Mouse (Mus musculus) midbrain, postnatal 0 days (tissue): ENCODE data around the gene Upp2. TPM values are rescaled to one million over a fixed set of nuclear protein-coding genes. Genes with fewer than 3 reads are reported as not detected.

ENCODE experiments used
- ATAC-seq: fragments of 200-750 bp; cut with Nextera tagmentation; 2 replicates; pipeline ENCODE4 v1.8.0; 2017; ENCODE audit warnings: moderate number of reproducible peaks, mild to moderate bottlenecking, moderate TSS enrichment, moderate library complexity; ENCODE audit not compliant: low FRiP score
- DNase-seq: peaks from one replicate; pipeline ENCODE4 v3.0.0-alpha.2; 2015; ENCODE audit warnings: low spot score
- H3K27ac ChIP-seq: fragments of 300-500 bp; sonication (generic); 2 replicates; pipeline ENCODE4 v1.5.1; 2014; ENCODE audit warnings: low read depth, mild to moderate bottlenecking, low read length, mixed read lengths
- H3K27me3 ChIP-seq: fragments of 300-500 bp; sonication (generic); 2 replicates; pipeline ENCODE4 v1.6.1; 2014; ENCODE audit warnings: low read length, control low read depth, mixed read lengths; ENCODE audit not compliant: insufficient read depth
- H3K36me3 ChIP-seq: fragments of 300-500 bp; sonication (generic); 2 replicates; pipeline ENCODE4 v1.6.1; 2014; ENCODE audit warnings: low read length, control low read depth, mixed read lengths; ENCODE audit not compliant: insufficient read depth
- H3K4me1 ChIP-seq: fragments of 300-500 bp; sonication (generic); 2 replicates; pipeline ENCODE4 v1.6.1; 2014; ENCODE audit warnings: mild to moderate bottlenecking, control low read depth, antibody characterized with exemption, low read length, mixed read lengths; ENCODE audit not compliant: insufficient read depth
- H3K4me2 ChIP-seq: fragments of 300-500 bp; sonication (generic); 2 replicates; pipeline ENCODE4 v1.6.1; 2014; ENCODE audit warnings: low read depth, mild to moderate bottlenecking, low read length, mixed read lengths; ENCODE audit not compliant: poor library complexity, severe bottlenecking
- H3K4me3 ChIP-seq: fragments of 300-500 bp; sonication (generic); 2 replicates; pipeline ENCODE4 v1.5.1; 2014; ENCODE audit warnings: low read depth, mild to moderate bottlenecking, low read length, moderate library complexity
- H3K9ac ChIP-seq: fragments of 300-500 bp; sonication (generic); replicated peaks from 2 replicates; pipeline ENCODE4 v1.6.1; 2014; ENCODE audit warnings: mild to moderate bottlenecking, low read length, moderate library complexity, mixed read lengths; ENCODE audit not compliant: poor library complexity, severe bottlenecking
- H3K9me3 ChIP-seq: fragments of 300-500 bp; sonication (generic); 2 replicates; pipeline ENCODE4 v1.6.1; 2016; ENCODE audit warnings: low read length, control low read depth
- CTCF ChIP-seq: IDR thresholded peaks from 2 replicates; pipeline ENCODE4 v1.5.1; 2016; ENCODE audit warnings: antibody characterized with exemption, mild to moderate bottlenecking
- WGBS: fragments of 180-500 bp; shearing (Covaris S2); extraction: QIAGEN DNeasy Blood & Tissue Kit; methylation state at CpG from one replicate; pipeline ENCODE4 v1.1.7; 2014; 5-methylcytosine and 5-hydroxymethylcytosine counted together
- polyA plus RNA-seq: library from polyadenylated mRNA; unstranded; fragments of >200 nt; fragmentation: Nextera tagmentation; extraction: Ambion mirVana; gene quantifications from 2 replicates; pipeline ENCODE4 v1.2.1, GENCODE M21; 2015
- total RNA-seq: library from RNA; depleted of rRNA; stranded (reverse); fragments of >200 nt; gene quantifications from 2 replicates; pipeline ENCODE4 v1.2.3, GENCODE M21; 2014

Upp2 gene
- total and polyA plus RNA-seq, 2 experiments from 2014 or later, result 11.6 TPM

DNA sequence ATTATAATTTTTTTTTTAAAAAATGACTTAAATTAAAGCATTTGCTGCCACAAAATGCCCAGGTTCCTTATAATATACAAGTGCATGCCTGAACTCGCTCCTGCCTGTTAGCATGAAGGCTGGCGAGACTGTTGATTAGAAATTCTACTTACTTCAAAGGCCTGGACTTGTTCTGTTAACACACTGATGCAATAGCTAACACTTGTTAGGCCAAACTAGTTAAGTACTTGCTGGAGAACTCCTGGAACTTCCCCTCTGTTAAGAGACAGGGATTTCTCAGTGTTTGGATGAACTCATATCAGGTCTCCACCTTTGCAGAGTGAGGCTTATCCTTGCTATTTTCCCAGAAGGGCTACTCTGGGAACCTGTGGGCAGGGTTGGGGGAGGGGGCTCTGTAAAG is 105.4 kb downstream of the Upp2 start:
- ATAC-seq, result no peak
- WGBS, result 65% methylated on average over 2 of the region's 2 CpGs
- no peak overlapping the region for H3K27ac ChIP-seq
- no peak for TF ChIP-seq CTCF
- H3K4me1 ChIP-seq, result no peaks in the 10 kb centered on the region
- no peak overlapping the region for H3K4me3 ChIP-seq
- H3K9ac ChIP-seq, result no peak overlapping the region
- H3K9me3 ChIP-seq, result no peaks in the 10 kb centered on the region
- H3K27me3 ChIP-seq, result no peaks in the 10 kb centered on the region
- no peak overlapping the region for H3K4me2 ChIP-seq
- no peaks in the 10 kb centered on the region for H3K36me3 ChIP-seq
- DNase-seq, result no peak

DNA sequence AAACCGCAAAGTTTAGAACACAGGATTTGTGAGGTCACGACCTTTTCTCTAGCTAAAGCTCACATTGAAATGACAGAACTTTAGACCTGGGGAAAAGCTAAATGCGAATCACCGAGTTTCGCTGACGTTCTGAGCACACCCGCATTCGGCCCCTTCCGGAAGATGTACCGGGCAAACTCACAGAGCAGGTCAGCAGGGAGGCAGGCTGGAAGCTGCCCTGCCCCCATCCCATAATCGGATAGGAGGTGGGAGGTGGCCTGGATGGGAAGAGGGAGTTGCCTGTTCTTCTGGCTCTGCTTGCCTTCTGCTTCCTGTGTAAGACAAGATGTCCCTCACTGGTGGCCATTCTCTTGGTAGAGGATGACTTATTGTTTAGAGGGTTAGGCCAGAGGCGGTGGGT is 112.9 kb downstream of the Upp2 start:
- no peak for TF ChIP-seq CTCF
- no peak overlapping the region for H3K4me2 ChIP-seq
- no peaks in the 10 kb centered on the region for H3K9me3 ChIP-seq
- H3K9ac ChIP-seq, result no peak overlapping the region
- DNase-seq (no peak), ATAC-seq (0 out of 2 replicates have a peak, but pooled peaks have one; percentile 34)
- H3K4me3 ChIP-seq, result no peak overlapping the region
- H3K27me3 ChIP-seq, result no peaks in the 10 kb centered on the region
- H3K4me1 ChIP-seq, result no peaks in the 10 kb centered on the region
- 89% methylated on average over 12 of the region's 12 CpGs for WGBS
- H3K27ac ChIP-seq, result no peak overlapping the region
- no peaks in the 10 kb centered on the region for H3K36me3 ChIP-seq

DNA sequence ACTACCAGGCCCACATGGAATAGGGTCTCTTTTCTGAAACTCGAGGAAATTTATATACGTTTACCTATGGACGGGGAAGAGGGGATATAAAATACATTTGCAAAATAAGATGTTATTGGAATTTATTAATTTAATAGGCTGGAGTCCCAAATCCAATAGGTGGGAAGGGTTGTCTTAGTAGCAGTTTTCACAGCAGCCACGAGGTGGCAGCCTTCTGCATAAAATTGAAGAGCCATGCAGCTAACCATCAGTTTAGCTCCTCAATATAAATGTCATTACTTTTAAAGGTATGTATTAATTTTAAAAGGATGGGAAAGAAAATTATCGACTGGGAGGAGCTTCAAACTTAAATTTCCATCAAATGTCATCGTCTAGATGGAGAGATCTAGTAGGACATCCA is 113.7 kb downstream of the Upp2 start:
- H3K9ac ChIP-seq, result no peak overlapping the region
- 36% methylated on average over 6 of the region's 6 CpGs for WGBS
- H3K4me2 ChIP-seq, result no peak overlapping the region
- H3K27me3 ChIP-seq, result no peaks in the 10 kb centered on the region
- DNase-seq (peak; percentile 81), ATAC-seq (no peak)
- no peak overlapping the region for H3K27ac ChIP-seq
- TF ChIP-seq CTCF, result peak; percentile 86
- H3K4me3 ChIP-seq, result no peak overlapping the region
- no peaks in the 10 kb centered on the region for H3K9me3 ChIP-seq
- no peaks in the 10 kb centered on the region for H3K4me1 ChIP-seq
- no peaks in the 10 kb centered on the region for H3K36me3 ChIP-seq

DNA sequence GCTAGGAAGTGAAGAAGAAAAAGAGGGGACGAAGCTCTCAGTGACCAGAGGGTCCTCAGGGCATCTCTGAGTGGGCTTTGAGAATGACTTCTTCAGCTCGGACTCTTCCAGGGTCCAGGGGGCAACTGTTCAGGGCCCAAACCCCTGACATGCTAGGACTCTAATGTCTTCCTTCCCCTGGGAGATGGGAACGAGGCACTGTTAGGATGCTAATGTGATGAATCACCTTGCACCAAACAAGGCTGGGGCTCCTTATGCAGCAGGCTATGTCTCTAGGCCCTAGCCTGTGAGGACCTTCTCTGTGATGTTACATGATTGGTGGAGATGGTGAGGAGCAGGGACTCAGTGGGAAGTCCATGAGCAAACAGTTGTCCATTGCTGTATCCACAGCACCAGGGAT is 114.3 kb downstream of the Upp2 start:
- H3K27ac ChIP-seq, result no peak overlapping the region
- no peak overlapping the region for H3K4me3 ChIP-seq
- no peaks in the 10 kb centered on the region for H3K36me3 ChIP-seq
- 69% methylated on average over 3 of the region's 3 CpGs for WGBS
- no peak for TF ChIP-seq CTCF
- H3K27me3 ChIP-seq, result no peaks in the 10 kb centered on the region
- no peaks in the 10 kb centered on the region for H3K4me1 ChIP-seq
- no peak overlapping the region for H3K9ac ChIP-seq
- ATAC-seq (no peak), DNase-seq (no peak)
- no peaks in the 10 kb centered on the region for H3K9me3 ChIP-seq
- no peak overlapping the region for H3K4me2 ChIP-seq

DNA sequence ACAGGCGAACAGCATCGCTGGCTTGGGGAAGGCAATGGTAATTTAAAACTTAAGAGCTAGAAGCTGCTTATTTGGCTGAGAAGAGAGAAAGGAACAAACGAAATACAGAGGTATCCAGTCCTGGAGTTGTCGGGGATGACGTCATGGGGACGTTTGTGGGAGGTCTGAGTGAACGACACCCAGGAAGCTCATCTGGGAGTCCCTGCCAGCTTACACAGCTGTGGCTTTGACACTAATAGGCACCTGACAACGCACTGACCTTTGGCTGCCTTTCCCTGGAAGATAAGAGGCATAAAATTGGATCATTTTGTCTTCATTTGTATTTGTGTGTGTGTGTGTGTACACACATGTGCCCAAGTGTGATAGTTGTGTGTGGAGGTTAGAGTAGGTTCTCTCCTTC is 130.4 kb downstream of the Upp2 start:
- no peak for TF ChIP-seq CTCF
- H3K4me3 ChIP-seq, result no peak overlapping the region
- H3K4me1 ChIP-seq, result no peaks in the 10 kb centered on the region
- H3K27ac ChIP-seq, result no peak overlapping the region
- no peak overlapping the region for H3K9ac ChIP-seq
- no peaks in the 10 kb centered on the region for H3K27me3 ChIP-seq
- DNase-seq (no peak), ATAC-seq (no peak)
- no peaks in the 10 kb centered on the region for H3K36me3 ChIP-seq
- WGBS, result 81% methylated on average over 8 of the region's 8 CpGs
- H3K4me2 ChIP-seq, result no peak overlapping the region
- H3K9me3 ChIP-seq, result no peaks in the 10 kb centered on the region

DNA sequence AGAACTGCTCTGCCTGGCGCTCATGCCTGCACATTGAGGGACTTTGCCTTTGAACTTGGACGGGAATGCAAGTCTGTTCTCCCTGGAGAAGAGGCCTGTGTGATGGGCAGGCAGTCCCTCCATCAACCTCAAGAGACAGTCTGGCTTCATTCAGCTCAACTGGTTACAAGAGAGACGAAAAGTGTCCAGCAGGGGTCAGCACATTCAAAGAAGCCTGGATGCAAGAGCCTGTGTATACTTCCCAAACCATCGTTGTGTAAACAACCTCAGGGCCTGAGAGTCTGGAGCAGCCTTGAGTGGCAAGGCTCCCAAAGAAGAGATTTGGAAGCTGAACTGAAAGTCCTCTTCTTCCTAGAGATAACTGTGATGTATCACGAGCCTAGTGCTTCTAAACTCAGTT is 132.8 kb downstream of the Upp2 start:
- Histone ChIP-seq H3K9me3 (no peaks in the 10 kb centered on the region), H3K4me1 (no peaks in the 10 kb centered on the region), H3K9ac (no peak overlapping the region), H3K27ac (no peak overlapping the region), H3K27me3 (no peaks in the 10 kb centered on the region), H3K4me2 (no peak overlapping the region), H3K36me3 (no peaks in the 10 kb centered on the region), H3K4me3 (no peak overlapping the region)
- DNase-seq, result peak; percentile 79
- WGBS, result 30% methylated on average over 5 of the region's 5 CpGs
- peak; percentile 81 for ATAC-seq
- peak; percentile 82 for TF ChIP-seq CTCF
